ENCODE assay signal across 7 mouse cellular contexts in genomic region chr2:92008623-92009404, GRCm38 (mm10). TPM values are rescaled to one million over a fixed set of nuclear protein-coding genes. Genes with fewer than 3 reads are reported as not detected.
DNase-seq lines count a peak whose midpoint lies in the region; ATAC-seq and TF ChIP-seq lines count a peak whose summit lies in the region.

No protein-coding gene starts in this region.

- no peak for TF ChIP-seq CTCF in left cerebral cortex, adult 2 months (IDR thresholded peaks at IDR 0.05)

- ATAC-seq in granulocyte monocyte progenitor cell, adult 5-6 weeks (replicated peaks; ENCODE audit: poor library complexity, severe bottlenecking) = peak; percentile 8; the same call in 1 of the 2 replicates

- no peak for DNase-seq in left cerebral cortex, adult 2 months (ENCODE audit: extremely low spot score in 1 of 2, low spot score in 2 of 2)
- DNase-seq in left cerebral cortex, adult 8-10 months (ENCODE audit: low spot score in 2 of 2) = no peak
- DNase-seq in lung, postnatal 10 days = peak; percentile 41
- no peak for DNase-seq in right cerebral cortex, postnatal 25 days
- DNase-seq in T-cell, adult 2 months (ENCODE audit: low spot score) = no peak

- peaks cover 18% of the 10 kb centered on the region for H3K4me1 ChIP-seq in brown adipose tissue, adult 24 weeks (ENCODE audit: control insufficient read depth, insufficient read depth, insufficient read length, low read length)

- intact Hi-C loops in left cerebral cortex, adult 2 months (cut with DNase I) = loop anchor here (5.0 kb wide), 2 partner anchors 173 to 323 kb away; no protein-coding TSS in a partner anchor

- peak overlapping the region; percentile 69 for H3K4me3 ChIP-seq in left cerebral cortex, adult 2 months
- H3K4me3 ChIP-seq in brown adipose tissue, adult 24 weeks (ENCODE audit: insufficient read depth, low read depth, low read length) = peak overlapping the region; percentile 64

- H3K27ac ChIP-seq in left cerebral cortex, adult 2 months = peak overlapping the region; percentile 93
- H3K27ac ChIP-seq in brown adipose tissue, adult 24 weeks (replicated peaks; ENCODE audit: low read depth, low read length) = peak overlapping the region; percentile 61; the same call in 1 of the 2 replicates

RNA-seq across cellular contexts. Expression of gene Creb3l1, which starts 15.5 kb away (rescaled TPM):
- total RNA-seq in left cerebral cortex, adult 2 months (2021) = 1 to 10 TPM; 2.3 TPM
- 1 to 10 TPM; 1.3 to 2.2 (median 1.8) TPM for total RNA-seq in left cerebral cortex, adult 8-10 months (2022)
- 4.5 and 5.6 TPM in 2 replicates for polyA plus RNA-seq in brown adipose tissue, adult 24 weeks (2012; ENCODE audit: insufficient read depth, insufficient read length, missing spikeins)
- total RNA-seq in granulocyte monocyte progenitor cell, adult 5-6 weeks (2014; fragmentation: Nextera tagmentation) = 1.1 and 2.2 TPM in 2 replicates
- total RNA-seq in granulocyte monocyte progenitor cell, adult 5-6 weeks (2017) = 0.69 TPM in 1 of 2 replicates, not detected in the other

RNA-seq across cellular contexts. Expression of gene Dgkz, which starts 33.1 kb away (rescaled TPM):
- 100 to 1,000 TPM; 553 to 561 TPM for total RNA-seq in left cerebral cortex, adult 2 months (2021)
- 100 to 1,000 TPM; 414 to 471 (median 424) TPM for total RNA-seq in left cerebral cortex, adult 8-10 months (2022)
- polyA plus RNA-seq in brown adipose tissue, adult 24 weeks (2012; ENCODE audit: insufficient read depth, insufficient read length, missing spikeins) = 8.1 and 11.2 TPM in 2 replicates
- 115 and 135 TPM in 2 replicates for total RNA-seq in granulocyte monocyte progenitor cell, adult 5-6 weeks (2014; fragmentation: Nextera tagmentation)
- total RNA-seq in granulocyte monocyte progenitor cell, adult 5-6 weeks (2017) = 75.7 and 89.4 TPM in 2 replicates
